Mouse (Mus musculus) heart, postnatal 0 days (tissue): ENCODE measurements around the gene Car10. TPM values are rescaled to one million over a fixed set of nuclear protein-coding genes. Genes with fewer than 3 reads are reported as not detected.

Source experiments
- ATAC-seq: fragments of 200-750 bp; cut with Nextera tagmentation; 2 replicates; pipeline ENCODE4 v1.8.0; 2017; ENCODE audit warnings: low read depth, moderate number of reproducible peaks, moderate library complexity; ENCODE audit not compliant: insufficient read depth
- DNase-seq: peaks from one replicate; pipeline ENCODE4 v3.0.0-alpha.2; 2016; ENCODE audit warnings: low spot score
- H3K27ac ChIP-seq: fragments of 300-500 bp; sonication (generic); 2 replicates; pipeline ENCODE4 v1.5.1; 2014; ENCODE audit warnings: low read depth, mild to moderate bottlenecking
- H3K27me3 ChIP-seq: fragments of 300-500 bp; sonication (generic); 2 replicates; pipeline ENCODE4 v1.6.1; 2014; ENCODE audit warnings: low read length, mixed read lengths; ENCODE audit not compliant: control insufficient read depth, insufficient read depth
- H3K36me3 ChIP-seq: fragments of 300-500 bp; sonication (generic); replicated peaks from 2 replicates; pipeline ENCODE4 v1.6.1; 2014; ENCODE audit warnings: low read length, mixed read lengths; ENCODE audit not compliant: control insufficient read depth, insufficient read depth
- H3K4me1 ChIP-seq: fragments of 300-500 bp; sonication (generic); 2 replicates; pipeline ENCODE4 v1.6.1; 2014; ENCODE audit warnings: antibody characterized with exemption; ENCODE audit not compliant: control insufficient read depth, insufficient read depth
- H3K4me2 ChIP-seq: fragments of 300-500 bp; sonication (generic); 2 replicates; pipeline ENCODE4 v1.6.1; 2014; ENCODE audit warnings: low read depth, mild to moderate bottlenecking, low read length, moderate library complexity
- H3K4me3 ChIP-seq: fragments of 300-500 bp; sonication (generic); 2 replicates; pipeline ENCODE4 v1.5.1; 2014; ENCODE audit warnings: low read depth, low read length
- H3K9ac ChIP-seq: fragments of 300-500 bp; sonication (generic); replicated peaks from 2 replicates; pipeline ENCODE4 v1.6.1; 2014; ENCODE audit warnings: low read depth, low read length, mixed read lengths
- H3K9me3 ChIP-seq: fragments of 300-500 bp; sonication (generic); replicated peaks from 2 replicates; pipeline ENCODE4 v1.6.1; 2016; ENCODE audit warnings: low read length; ENCODE audit not compliant: control insufficient read depth
- CTCF ChIP-seq: IDR thresholded peaks from 2 replicates; pipeline ENCODE4 v1.5.1; 2016; ENCODE audit warnings: antibody characterized with exemption, control low read depth, low read depth
- EP300 ChIP-seq: IDR thresholded peaks from 2 replicates; pipeline ENCODE4 v1.6.1; 2016; ENCODE audit warnings: antibody characterized with exemption, low read depth
- WGBS: fragments of 180-500 bp; shearing (Covaris S2); extraction: QIAGEN DNeasy Blood & Tissue Kit; methylation state at CpG from one replicate; pipeline ENCODE4 v1.1.7; 2014; 5-methylcytosine and 5-hydroxymethylcytosine counted together
- polyA plus RNA-seq: library from polyadenylated mRNA; unstranded; fragments of >200 nt; fragmentation: Nextera tagmentation; extraction: Ambion mirVana; gene quantifications from 2 replicates; pipeline ENCODE4 v1.2.1, GENCODE M21; 2015
- total RNA-seq: library from RNA; depleted of rRNA; stranded (reverse); fragments of >200 nt; gene quantifications from 2 replicates; pipeline ENCODE4 v1.2.3, GENCODE M21; 2014; ENCODE audit warnings: low replicate concordance

Gene Car10
- total and polyA plus RNA-seq, 2 experiments from 2014 or later: not detected

DNA sequence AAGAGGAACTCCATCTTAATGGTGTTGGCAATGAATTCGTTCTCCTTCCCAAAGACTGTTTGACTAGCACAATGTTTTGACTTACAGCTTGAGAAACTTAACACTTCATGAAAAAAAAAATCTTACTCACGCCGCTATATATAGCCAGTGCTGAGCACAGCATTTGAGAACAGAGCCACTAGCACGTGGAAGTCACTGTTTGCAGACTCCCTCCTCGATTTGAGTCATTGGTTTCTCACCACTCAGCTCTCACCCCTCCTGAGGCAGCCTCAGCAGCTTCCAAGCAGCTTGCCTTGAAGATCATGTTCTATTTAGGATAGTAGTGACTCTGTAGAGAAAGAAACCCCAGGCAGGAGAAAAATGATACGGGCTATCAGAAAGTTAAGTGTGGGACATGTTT, 176.1 kb downstream of the Car10 start:
- peak; percentile 9 for DNase-seq
- Histone ChIP-seq H3K36me3 (no peaks in the 10 kb centered on the region), H3K9me3 (no peaks in the 10 kb centered on the region), H3K9ac (no peak overlapping the region), H3K4me3 (no peak overlapping the region), H3K27me3 (no peaks in the 10 kb centered on the region), H3K27ac (no peak overlapping the region), H3K4me1 (no peaks in the 10 kb centered on the region), H3K4me2 (no peak overlapping the region)
- 19% methylated on average over 6 of the region's 6 CpGs for WGBS
- no peak; the same call in 1 of the 2 replicates for ATAC-seq
- TF ChIP-seq CTCF: no peak
- TF ChIP-seq EP300: no peak

- no peaks in the 10 kb centered on the region for H3K36me3 ChIP-seq
- no peak overlapping the region for H3K9ac ChIP-seq
- no peaks in the 10 kb centered on the region for H3K27me3 ChIP-seq
- H3K27ac ChIP-seq: no peak overlapping the region
- ATAC-seq: no peak
- no peak overlapping the region for H3K4me3 ChIP-seq
- TF ChIP-seq EP300 (no peak), CTCF (no peak)
- WGBS: 59% methylated on average over 1 of the region's 1 CpGs
- H3K4me1 ChIP-seq: no peaks in the 10 kb centered on the region
- H3K4me2 ChIP-seq: no peak overlapping the region
- no peak for DNase-seq
- no peaks in the 10 kb centered on the region for H3K9me3 ChIP-seq
Measured at GRCm38 (mm10) chr11:93293661-93294060, 195.8 kb downstream of the Car10 start.

GRCm38 (mm10) chr11:93309981-93310380, 212.2 kb downstream of the Car10 start:
- no peaks in the 10 kb centered on the region for H3K9me3 ChIP-seq
- H3K4me2 ChIP-seq: no peak overlapping the region
- H3K9ac ChIP-seq: no peak overlapping the region
- ATAC-seq (no peak), DNase-seq (no peak)
- H3K4me3 ChIP-seq: no peak overlapping the region
- no peaks in the 10 kb centered on the region for H3K36me3 ChIP-seq
- no peaks in the 10 kb centered on the region for H3K27me3 ChIP-seq
- WGBS: 59% methylated on average over 1 of the region's 1 CpGs
- H3K27ac ChIP-seq: no peak overlapping the region
- TF ChIP-seq EP300 (no peak), CTCF (no peak)
- H3K4me1 ChIP-seq: no peaks in the 10 kb centered on the region

GRCm38 (mm10) chr11:93337756-93338155, 239.9 kb downstream of the Car10 start:
- WGBS: 74% methylated on average over 3 of the region's 3 CpGs
- TF ChIP-seq EP300: no peak
- no peaks in the 10 kb centered on the region for H3K27me3 ChIP-seq

DNA sequence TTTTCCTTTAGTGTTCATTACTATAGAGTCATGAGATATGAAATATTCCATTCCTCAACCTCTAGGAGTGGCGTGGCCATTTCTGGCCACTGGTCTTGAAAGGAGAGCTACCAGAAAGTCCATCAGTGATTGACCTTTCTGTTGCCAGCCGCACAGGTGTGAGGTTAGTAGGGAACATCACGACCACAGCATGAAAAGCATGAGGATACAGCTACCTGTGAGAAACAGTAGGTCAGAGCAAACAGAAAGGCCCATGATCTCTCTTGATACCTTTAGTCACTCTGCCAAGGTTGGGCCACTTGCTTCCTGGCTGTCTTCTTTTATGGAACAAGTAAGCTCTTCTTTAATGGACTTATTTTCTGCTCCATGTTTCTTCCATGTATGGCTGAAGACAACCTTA, 246.1 kb downstream of the Car10 start:
- H3K4me1 ChIP-seq: no peaks in the 10 kb centered on the region
- ATAC-seq (no peak), DNase-seq (no peak)
- no peaks in the 10 kb centered on the region for H3K9me3 ChIP-seq
- no peak for TF ChIP-seq CTCF
- TF ChIP-seq EP300: no peak
- H3K27me3 ChIP-seq: no peaks in the 10 kb centered on the region
- no peak overlapping the region for H3K9ac ChIP-seq
- 68% methylated on average over 3 of the region's 3 CpGs for WGBS
- H3K27ac ChIP-seq: no peak overlapping the region
- no peak overlapping the region for H3K4me2 ChIP-seq
- H3K36me3 ChIP-seq: no peaks in the 10 kb centered on the region
- H3K4me3 ChIP-seq: no peak overlapping the region

More at GRCm38 (mm10) chr11:93337756-93338155, 239.9 kb downstream of the Car10 start:
- Histone ChIP-seq H3K4me2 (no peak overlapping the region), H3K36me3 (no peaks in the 10 kb centered on the region), H3K4me3 (no peak overlapping the region), H3K27ac (no peak overlapping the region), H3K4me1 (no peaks in the 10 kb centered on the region), H3K9me3 (no peaks in the 10 kb centered on the region), H3K9ac (no peak overlapping the region)
- no peak for ATAC-seq
- no peak for DNase-seq

DNA sequence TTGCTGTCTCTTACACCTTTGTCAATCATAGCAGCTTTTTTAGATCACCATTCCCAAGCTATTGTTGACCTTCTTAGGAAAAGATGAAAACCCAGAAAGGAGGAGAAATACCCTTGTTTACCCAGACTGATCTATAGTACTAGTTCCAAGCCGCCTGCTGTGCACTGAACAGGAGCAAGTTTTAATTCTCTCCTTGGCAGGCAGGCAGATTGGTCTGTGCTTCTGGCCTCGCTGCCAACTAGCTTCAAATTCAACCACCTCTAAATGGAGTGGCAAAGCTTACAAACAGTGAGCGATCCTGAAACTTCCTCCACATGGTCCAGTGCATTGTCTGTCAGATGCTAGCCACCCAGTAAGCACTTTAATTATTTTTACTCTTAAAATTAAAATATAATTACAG, 247.0 kb downstream of the Car10 start:
- H3K27me3 ChIP-seq: no peaks in the 10 kb centered on the region
- H3K4me2 ChIP-seq: no peak overlapping the region
- H3K27ac ChIP-seq: no peak overlapping the region
- no peak overlapping the region for H3K4me3 ChIP-seq
- DNase-seq (no peak), ATAC-seq (no peak)
- H3K4me1 ChIP-seq: no peaks in the 10 kb centered on the region
- no peaks in the 10 kb centered on the region for H3K36me3 ChIP-seq
- no peaks in the 10 kb centered on the region for H3K9me3 ChIP-seq
- WGBS: 66% methylated on average over 3 of the region's 3 CpGs
- TF ChIP-seq EP300: no peak
- TF ChIP-seq CTCF: no peak
- no peak overlapping the region for H3K9ac ChIP-seq
